Mouse (Mus musculus): ENCODE measurements at regions not wholly inside any gene's neighbourhood (a gene's known extent, or its start where the extent isn't known, plus 50 kb on each side); places are given as distances from the start of the nearest gene placed in this dataset.

- DNase-seq = no peak
Observed at GRCm38 (mm10) chr16:65916831-65917230, 101.8 kb downstream of the Vgll3 start.

GRCm38 (mm10) chr16:65925986-65926385 is 110.9 kb downstream of the Vgll3 start:
- DNase-seq = no peak

GRCm38 (mm10) chr16:65963829-65964228 is 148.8 kb downstream of the Vgll3 start:
- no peak for DNase-seq

GRCm38 (mm10) chr16:65964260-65964659 is 149.2 kb downstream of the Vgll3 start:
- no peak for DNase-seq

GRCm38 (mm10) chr16:65977075-65977474 is 162.0 kb downstream of the Vgll3 start:
- DNase-seq = no peak

- no peak for DNase-seq
Observed at GRCm38 (mm10) chr16:65987186-65987585, 172.1 kb downstream of the Vgll3 start.

GRCm38 (mm10) chr16:65999343-65999742 is 184.3 kb downstream of the Vgll3 start:
- no peak for DNase-seq

GRCm38 (mm10) chr16:66000728-66001273 is 185.7 kb downstream of the Vgll3 start:
- no peak for DNase-seq

- no peak for DNase-seq
Observed at GRCm38 (mm10) chr16:66004689-66005088, 189.6 kb downstream of the Vgll3 start.

GRCm38 (mm10) chr16:66005954-66006580 is 191.0 kb downstream of the Vgll3 start:
- DNase-seq = peak; percentile 21

- DNase-seq = no peak
Observed at GRCm38 (mm10) chr16:66013608-66014007, 198.6 kb downstream of the Vgll3 start.

GRCm38 (mm10) chr16:66014861-66015602 is 200.0 kb downstream of the Vgll3 start:
- no peak for DNase-seq

GRCm38 (mm10) chr16:66017040-66017439 is 202.0 kb downstream of the Vgll3 start:
- no peak for DNase-seq

GRCm38 (mm10) chr16:66023397-66023796 is 208.3 kb downstream of the Vgll3 start:
- no peak for DNase-seq

Data from right cerebral cortex, postnatal 25 days (tissue).